Mouse (Mus musculus) brain, embryonic 14.5 days (tissue): Measurements from ENCODE around the gene Ankrd55.

Experiments
- CTCF ChIP-seq: fragments of 200-500 bp; IDR thresholded peaks from 2 replicates; pipeline ENCODE4 v1.5.1; 2012; ENCODE audit warnings: inconsistent platforms, mild to moderate bottlenecking, moderate library complexity, borderline replicate concordance; ENCODE audit not compliant: insufficient read depth, insufficient read length; ENCODE audit errors: extremely low read depth
- POLR2A ChIP-seq: fragments of 200-500 bp; IDR thresholded peaks from 2 replicates; pipeline ENCODE4 v1.6.1; 2012; ENCODE audit warnings: mild to moderate bottlenecking, inconsistent platforms, borderline replicate concordance; ENCODE audit not compliant: poor library complexity, insufficient read depth, insufficient read length, severe bottlenecking; ENCODE audit errors: extremely low read depth

DNA sequence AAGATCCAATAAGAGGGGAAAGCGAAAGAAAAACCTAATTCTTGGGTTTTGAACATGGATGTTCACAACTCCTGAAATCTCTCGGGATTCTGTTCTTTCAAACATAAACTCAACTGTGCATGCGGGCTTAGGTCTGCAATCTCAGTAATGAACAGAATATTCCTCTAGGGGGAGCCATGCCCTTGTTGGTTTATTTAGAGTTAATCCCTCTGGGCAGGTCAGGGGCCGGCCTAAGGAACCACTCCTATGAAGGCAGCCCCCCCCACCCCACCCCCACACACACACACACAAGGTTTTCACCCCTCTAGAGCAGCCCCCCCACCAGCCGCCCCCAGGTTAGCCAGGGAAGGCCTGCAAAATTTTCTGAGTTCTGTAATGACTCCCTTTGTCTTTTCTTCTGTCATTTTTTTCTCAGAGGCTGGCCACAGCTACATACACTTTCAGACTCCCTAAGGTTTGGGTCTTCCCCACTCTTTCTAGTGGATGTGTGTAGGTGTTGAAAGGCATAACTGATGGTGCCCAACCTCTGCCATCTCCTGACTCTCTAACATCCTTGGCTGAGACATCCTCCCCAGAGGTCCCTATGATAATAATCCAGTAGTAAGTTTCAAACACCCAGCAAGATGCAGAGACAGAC is 16.2 kb upstream of the Ankrd55 start:
- TF ChIP-seq CTCF (peak; percentile 49; the same call in 1 of the 2 replicates), POLR2A (no peak)
